In the genomic region with DNA sequence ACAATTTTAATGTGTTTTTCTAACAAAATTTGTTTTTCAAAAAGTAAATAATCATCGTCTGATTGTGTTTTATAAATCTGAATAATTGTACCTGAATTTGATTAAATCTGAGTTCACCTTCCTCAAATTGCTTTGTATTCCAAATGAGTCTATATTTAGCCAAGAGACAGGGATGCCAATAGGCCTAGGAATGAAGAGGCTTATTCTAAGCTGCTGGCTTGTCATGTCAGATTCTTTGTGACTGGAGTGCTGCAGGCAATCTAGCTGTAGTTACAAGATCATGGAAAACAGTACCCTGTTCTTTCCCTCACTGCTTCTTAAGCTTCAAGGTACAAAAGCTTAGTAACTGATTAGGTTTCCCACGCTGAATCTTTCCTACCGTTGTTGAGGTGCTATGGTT, we compare ENCODE assay signal across 20 mouse cellular contexts.
"Had no signal": no experiment of that assay in that cellular context is flagged by ENCODE, and none has a peak within 500 bp of the region (broad histone marks: within the 10 kb centered on the region; RNA-seq: fewer than 3 reads in every experiment).

No protein-coding gene starts in this region.

- H3K4me1 ChIP-seq: liver, embryonic 13.5 days; liver, embryonic 15.5 days; lung, embryonic 15.5 days; megakaryocyte, embryonic 14.5 days; midbrain, embryonic 15.5 days; neural tube, embryonic 12.5 days had no signal

- H3K9me3 ChIP-seq: liver, embryonic 15.5 days; lung, embryonic 15.5 days; megakaryocyte, embryonic 14.5 days; midbrain, embryonic 15.5 days; neural tube, embryonic 12.5 days had no signal

- H3K36me3 ChIP-seq: liver, embryonic 13.5 days; liver, embryonic 15.5 days; lung, embryonic 15.5 days; midbrain, embryonic 15.5 days; neural tube, embryonic 12.5 days had no signal

- H3K27ac ChIP-seq: liver, embryonic 13.5 days; liver, embryonic 15.5 days; lung, embryonic 15.5 days; macrophage; midbrain, embryonic 15.5 days; neural tube, embryonic 12.5 days had no signal

- H3K9ac ChIP-seq: liver, embryonic 13.5 days; liver, embryonic 15.5 days; liver, postnatal 0 days; lung, embryonic 15.5 days; midbrain, embryonic 15.5 days; neural tube, embryonic 12.5 days had no signal

- DNase-seq: liver, embryonic 13.5 days; liver, postnatal 0 days; lung, adult 2 months; lung, postnatal 14 days; lung, postnatal 36 days; right cerebral cortex, adult 18-20 months; right cerebral cortex, postnatal 25 days; right cerebral cortex, postnatal 4 days; spleen, adult 18-20 months; thymus, adult 18-20 months; thymus, postnatal 25 days; thymus, postnatal 4 days had no signal

- ATAC-seq: liver, postnatal 0 days; lung, postnatal 0 days; midbrain, embryonic 15.5 days had no signal

- H3K4me2 ChIP-seq: liver, embryonic 13.5 days; liver, embryonic 15.5 days; lung, embryonic 15.5 days; midbrain, embryonic 11.5 days; midbrain, embryonic 15.5 days; neural tube, embryonic 12.5 days had no signal

- H3K4me3 ChIP-seq: liver, embryonic 13.5 days; liver, embryonic 15.5 days; lung, embryonic 15.5 days; megakaryocyte, embryonic 14.5 days; midbrain, embryonic 15.5 days; neural tube, embryonic 12.5 days had no signal

- H3K27me3 ChIP-seq: liver, embryonic 13.5 days; liver, embryonic 15.5 days; lung, embryonic 15.5 days; megakaryocyte, embryonic 14.5 days; midbrain, embryonic 15.5 days; neural tube, embryonic 12.5 days had no signal
